Mouse (Mus musculus) central nervous system, embryonic 14 days (tissue): ENCODE results near the gene Dppa3. TPM values are rescaled to one million over a fixed set of nuclear protein-coding genes. Genes with fewer than 3 reads are reported as not detected.

ENCODE experiments used
- polyA plus RNA-seq: library from polyadenylated mRNA; depleted of rRNA; stranded (reverse); fragments of >200 nt; gene quantifications from 2 replicates; pipeline ENCODE4 v1.2.3, GENCODE M21; 2012; rRNA removed

Dppa3 gene
- polyA plus RNA-seq: not detected in 2 replicates

GRCm38 (mm10) chr6:122626110-122626509 lies at the start of gene Dppa3:
TSS of gene Dppa3 (plus strand) at chr6:122626410.

GRCm38 (mm10) chr6:122602242-122602991 lies 23.8 kb upstream of the Dppa3 start, which contains the start of gene Apobec1:
TSS of gene Apobec1 (minus strand) at chr6:122602444.

GRCm38 (mm10) chr6:122609771-122610170 lies 16.4 kb upstream of the Dppa3 start, which contains the start of gene Gdf3:
TSS of gene Gdf3 (minus strand) at chr6:122610087.

Other genes starting within 250 kb of the Dppa3 start
- 161 and 214 TPM in 2 replicates for gene Rimklb, start 127.6 kb upstream of the Dppa3 start, polyA plus RNA-seq
- 2.2 and 9.8 TPM in 2 replicates for gene Mfap5, start 120.6 kb upstream of the Dppa3 start, polyA plus RNA-seq
- 0.33 and 0.45 TPM in 2 replicates for gene Aicda, start 72.6 kb upstream of the Dppa3 start, polyA plus RNA-seq
- 5.1 and 5.6 TPM in 2 replicates for gene Apobec1, start 24.0 kb upstream of the Dppa3 start, polyA plus RNA-seq
- 0.04 TPM in 1 of 2 replicates, not detected in the other for gene Gdf3, start 16.3 kb upstream of the Dppa3 start, polyA plus RNA-seq
- gene Nanog, start 81.1 kb downstream of the Dppa3 start, polyA plus RNA-seq: 0.26 and 0.27 TPM in 2 replicates
- gene Slc2a3, start 175.2 kb downstream of the Dppa3 start, polyA plus RNA-seq: 21.9 and 24.5 TPM in 2 replicates
- gene Foxj2, start 193.5 kb downstream of the Dppa3 start, polyA plus RNA-seq: 7.8 and 10.6 TPM in 2 replicates
- 1.7 and 2.1 TPM in 2 replicates for gene C3ar1, start 229.8 kb downstream of the Dppa3 start, polyA plus RNA-seq
- 71.5 and 76.7 TPM in 2 replicates for gene Necap1, start 248.1 kb downstream of the Dppa3 start, polyA plus RNA-seq